Mouse (Mus musculus): Measurements from ENCODE around the gene Slc26a9.
A peak's percentile ranks its signal among the peaks of the same experiment; 100 is the strongest.
"Not testable (repeated sequence)": the region's sequence is repeated elsewhere in the genome, so short reads cannot be mapped to it uniquely, and the experiment has no call there.

Gene Slc26a9

DNA sequence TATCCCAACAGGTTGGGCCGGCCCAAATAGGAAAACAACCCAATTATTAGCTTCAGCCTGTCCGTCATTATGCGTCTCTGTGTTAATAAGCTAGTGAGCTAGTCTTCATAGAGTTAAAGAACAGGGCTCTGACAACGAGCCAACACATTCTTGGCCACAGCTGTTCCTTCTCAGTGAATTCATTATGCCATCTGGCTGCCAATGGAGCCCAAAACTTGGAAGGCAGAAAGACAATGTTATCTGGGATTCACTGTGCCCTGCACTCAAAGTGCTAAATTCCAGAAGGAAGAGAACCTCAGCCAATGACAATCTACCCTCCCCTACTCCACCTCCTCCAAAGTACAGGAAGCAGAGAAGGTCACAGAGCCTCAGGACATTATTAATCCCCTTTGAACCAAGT lies 26.8 kb downstream of the Slc26a9 start:
- no peak for DNase-seq

DNA sequence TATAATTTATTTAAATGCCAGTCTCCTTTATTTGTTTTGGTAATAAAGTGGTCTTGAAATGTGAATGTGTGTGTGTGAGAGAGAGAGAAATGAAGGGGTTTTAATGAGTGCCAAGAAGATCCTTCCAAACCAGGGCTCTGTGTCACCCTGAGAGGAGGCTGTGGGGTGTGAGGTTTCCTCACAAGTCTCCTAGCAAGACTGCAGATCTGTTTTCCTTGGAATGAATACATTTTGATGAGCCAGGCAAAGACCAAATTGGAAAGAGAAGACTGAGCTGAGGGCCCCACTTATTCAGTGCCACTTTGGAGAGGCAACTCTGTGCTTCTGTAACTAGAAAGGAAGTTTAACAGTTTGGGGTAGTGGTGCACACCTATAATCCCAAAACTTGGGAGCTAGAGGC lies 27.6 kb downstream of the Slc26a9 start:
- DNase-seq: no peak

DNA sequence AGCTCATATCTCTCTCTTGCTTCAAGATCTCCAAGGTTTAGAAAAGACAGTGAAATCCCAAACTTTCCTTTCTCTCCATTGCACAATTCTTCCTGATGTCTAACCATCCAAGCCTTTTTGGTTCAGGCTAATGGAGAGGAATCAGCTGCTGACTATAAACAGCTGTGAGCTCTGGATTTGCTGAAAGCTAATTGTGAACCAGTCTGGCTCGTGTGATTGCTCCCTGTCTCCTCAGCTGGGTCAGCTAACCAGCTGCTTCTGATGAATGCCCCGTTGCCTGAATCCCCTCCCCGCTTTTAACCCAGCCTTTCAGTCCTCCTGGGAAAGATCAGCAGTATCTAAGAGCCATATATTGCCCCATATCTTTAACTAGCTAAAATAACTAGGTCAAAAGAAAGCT lies 50.8 kb downstream of the Slc26a9 start:
- no peak for DNase-seq

DNA sequence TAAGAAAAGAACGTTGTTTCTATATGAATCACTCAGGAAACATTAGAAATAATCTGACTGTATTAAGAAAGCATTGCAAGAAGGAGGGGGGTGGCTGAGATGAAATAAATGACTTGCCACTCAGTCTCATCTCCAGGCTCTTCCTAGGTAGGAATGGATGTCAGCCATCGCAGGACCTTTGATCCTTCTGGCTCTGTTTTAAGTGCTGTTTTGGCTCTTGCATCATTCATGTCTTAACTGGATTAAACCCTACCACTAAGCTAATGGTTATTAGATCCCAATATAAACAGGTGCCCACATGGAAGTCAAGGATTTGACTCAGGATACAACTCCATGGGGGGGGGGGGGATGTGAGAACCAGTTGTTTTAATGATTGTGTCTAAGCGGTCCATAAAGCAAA lies 51.3 kb downstream of the Slc26a9 start:
- DNase-seq: no peak

DNA sequence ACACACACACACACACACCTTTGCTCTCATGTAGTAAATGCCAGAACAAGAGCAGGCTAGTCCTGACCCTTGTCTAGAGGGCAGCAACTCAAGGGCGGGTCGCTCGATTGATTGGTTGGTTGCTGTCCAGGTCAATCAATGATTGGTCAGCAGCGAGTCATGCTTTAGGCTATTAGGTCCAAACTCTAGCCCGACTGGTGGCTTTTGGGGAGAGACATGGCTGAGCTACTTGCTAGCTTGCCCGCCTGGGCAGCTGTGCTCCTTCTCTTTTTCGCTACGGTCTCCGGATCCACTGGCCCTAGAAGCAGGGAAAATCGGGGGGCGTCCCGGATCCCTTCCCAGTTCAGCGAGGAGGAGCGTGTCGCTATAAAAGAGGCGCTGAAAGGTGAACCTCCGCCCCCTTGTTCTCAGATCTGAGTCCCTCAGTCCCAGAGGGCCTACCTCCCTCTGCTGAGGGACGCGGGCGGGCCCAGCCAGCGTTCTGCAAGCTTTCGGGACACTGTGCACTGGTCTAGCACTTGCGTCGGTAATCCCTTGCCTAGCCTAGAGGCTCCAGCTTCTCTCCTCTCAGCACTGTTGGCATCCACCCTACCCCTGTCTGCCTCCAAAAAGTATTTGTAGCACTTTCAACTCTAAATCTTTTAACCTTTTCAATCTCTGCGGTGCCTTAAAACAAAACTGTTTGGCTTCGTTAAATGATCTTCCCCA lies 53.5 kb downstream of the Slc26a9 start, which contains the start of gene Pm20d1:
Gene Pm20d1, plus strand, starts transcription at position 180 of the 708 bp plus-strand sequence.
- DNase-seq: peak; percentile 76 to 84

DNA sequence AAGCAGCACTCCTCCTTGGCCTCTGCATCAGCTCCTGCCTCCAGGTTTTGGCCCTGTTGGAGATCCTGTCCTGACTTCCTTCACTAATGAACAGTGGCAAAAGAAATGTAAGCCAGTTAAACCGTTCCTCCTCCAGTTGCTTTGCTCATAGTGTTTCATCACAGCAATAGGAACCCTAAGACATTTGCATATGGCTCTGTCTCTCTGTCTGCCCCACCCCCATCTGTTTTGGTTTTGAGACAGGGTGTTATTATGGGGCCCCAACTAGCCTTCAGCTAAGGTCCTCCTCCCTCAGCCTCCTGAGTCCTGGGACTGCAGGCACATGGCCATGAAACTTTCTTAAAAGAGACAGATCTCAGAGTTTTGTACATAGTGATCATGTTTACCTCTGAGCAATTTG lies 56.2 kb downstream of the Slc26a9 start:
- DNase-seq: no peak

DNA sequence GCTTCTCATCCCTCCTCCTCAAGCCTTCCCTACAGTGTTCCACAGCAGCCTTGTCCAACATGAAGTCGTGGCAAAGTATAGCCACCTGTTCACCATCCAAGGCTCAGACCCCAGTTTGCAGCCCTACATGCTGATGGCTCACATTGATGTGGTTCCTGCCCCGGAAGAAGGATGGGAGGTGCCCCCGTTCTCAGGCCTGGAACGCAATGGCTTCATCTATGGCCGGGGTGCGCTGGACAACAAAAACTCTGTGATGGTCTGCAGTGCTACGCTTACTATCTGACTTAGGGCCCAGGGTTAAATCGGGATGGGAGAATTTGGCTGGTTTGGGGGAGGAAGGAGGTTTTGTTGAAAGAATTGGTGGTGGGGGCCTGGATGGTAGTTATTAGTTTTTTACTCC lies 57.2 kb downstream of the Slc26a9 start:
- no peak for DNase-seq

DNA sequence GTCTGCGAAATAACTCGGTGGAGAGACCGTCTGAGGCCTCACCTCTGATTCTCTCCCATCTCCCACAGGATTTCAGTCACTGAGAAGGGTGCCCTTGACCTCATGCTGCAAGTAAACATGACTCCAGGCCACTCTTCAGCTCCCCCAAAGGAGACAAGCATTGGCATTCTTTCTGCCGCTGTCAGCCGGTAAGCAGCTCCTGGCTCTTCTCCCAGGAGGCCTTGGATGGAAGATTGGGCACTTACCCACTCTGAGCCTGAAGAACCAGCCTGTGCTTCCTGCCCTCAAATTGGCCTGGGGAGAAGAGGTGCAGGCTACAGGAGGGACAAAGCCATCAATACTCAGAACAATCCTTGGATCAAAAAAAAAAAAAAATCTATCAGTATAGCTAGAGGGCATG lies 58.8 kb downstream of the Slc26a9 start:
- no peak for DNase-seq

DNA sequence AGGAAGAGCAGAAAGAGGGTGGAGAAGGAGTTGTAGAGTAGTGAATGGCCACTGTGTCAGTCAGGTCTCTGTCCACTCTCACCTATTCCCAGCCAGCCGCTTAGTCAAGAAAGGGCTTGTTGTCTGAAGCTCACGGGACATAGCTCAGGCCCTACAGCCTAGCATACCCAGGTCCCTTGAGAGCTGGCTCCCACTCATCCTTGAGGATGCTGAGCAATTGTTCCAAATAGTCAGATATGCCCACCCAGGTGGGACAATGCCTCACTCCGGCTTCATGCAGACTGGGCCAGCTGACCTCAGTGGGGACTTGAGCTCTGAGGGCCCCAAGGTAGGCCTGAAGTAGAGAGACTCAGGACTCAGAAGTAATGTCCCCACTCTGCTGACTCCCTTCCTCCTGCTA lies 60.3 kb downstream of the Slc26a9 start:
- no peak for DNase-seq

DNA sequence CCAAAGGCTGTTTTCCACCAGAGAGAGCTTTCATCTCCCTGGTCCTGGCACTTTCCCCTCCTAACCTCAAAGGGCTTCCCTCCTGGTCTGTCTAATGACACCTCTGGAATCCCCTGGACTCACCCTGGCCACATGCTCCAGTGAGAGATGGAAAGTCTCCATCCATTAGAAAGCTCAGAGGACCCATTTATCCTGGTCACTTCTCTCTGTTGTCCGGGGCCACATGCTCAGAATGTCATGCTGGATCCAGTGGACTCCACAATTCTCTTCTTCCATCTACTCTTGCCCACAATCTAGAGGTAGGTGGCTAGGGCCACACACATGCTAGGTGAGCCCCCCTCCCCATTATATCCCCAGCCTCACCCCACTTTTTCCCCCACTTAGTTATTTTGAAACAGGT lies 65.2 kb downstream of the Slc26a9 start:
- no peak for DNase-seq

DNA sequence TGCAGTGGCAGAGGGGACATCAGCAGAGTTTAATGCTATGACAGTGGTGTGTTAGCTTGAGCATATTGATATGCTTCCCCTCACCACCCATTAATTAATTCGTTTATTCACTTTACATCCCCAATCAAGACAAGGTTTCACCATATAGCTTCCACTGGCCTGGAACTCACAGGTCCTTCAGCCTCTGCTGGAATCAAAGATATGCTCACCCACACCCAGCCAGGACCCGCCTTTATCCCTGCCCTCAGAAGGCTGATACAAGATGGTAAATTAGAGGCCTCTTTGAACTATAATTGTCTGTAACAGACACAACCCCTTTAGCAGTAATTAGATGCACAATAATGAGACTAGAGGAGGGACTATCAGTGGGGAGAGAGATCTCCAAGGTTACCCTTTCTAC lies 65.8 kb downstream of the Slc26a9 start:
- DNase-seq: no peak

DNA sequence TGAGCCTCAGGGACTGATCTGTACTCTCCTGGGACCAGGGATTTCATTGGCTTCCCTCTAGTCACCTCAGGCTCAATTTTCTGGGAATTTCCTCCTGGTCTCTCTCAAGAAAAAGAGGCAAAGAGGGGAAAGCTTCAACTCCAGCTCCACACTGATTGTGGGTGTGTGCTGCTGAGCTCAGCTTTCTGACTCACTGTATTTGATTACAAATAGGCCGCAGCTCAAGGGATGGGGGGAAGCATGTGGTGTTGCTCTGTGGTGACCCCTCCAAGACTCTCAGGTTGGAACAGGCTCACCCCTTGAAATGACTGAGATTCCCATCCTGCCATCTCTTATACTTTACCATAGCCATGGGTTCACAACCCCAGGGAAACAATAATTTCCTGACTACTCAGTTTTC lies 67.6 kb downstream of the Slc26a9 start:
- no peak for DNase-seq

DNA sequence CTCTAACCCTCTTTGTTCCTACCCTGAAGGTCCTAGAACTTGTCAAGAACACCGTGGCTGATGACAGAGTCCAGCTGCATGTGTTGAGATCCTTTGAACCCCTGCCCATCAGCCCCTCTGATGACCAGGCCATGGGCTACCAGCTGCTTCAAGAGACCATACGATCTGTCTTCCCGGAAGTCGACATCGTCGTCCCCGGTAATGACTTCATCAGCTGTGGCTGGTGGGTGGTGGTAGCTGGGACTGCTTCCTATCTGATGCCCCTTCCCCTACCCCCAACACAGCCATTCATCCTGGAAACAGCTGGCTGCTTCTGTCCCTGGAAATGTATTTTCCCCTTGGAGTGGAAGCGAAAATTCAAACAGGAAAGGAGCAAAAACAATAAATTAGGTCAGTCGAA lies 68.2 kb downstream of the Slc26a9 start:
- DNase-seq: no peak

DNA sequence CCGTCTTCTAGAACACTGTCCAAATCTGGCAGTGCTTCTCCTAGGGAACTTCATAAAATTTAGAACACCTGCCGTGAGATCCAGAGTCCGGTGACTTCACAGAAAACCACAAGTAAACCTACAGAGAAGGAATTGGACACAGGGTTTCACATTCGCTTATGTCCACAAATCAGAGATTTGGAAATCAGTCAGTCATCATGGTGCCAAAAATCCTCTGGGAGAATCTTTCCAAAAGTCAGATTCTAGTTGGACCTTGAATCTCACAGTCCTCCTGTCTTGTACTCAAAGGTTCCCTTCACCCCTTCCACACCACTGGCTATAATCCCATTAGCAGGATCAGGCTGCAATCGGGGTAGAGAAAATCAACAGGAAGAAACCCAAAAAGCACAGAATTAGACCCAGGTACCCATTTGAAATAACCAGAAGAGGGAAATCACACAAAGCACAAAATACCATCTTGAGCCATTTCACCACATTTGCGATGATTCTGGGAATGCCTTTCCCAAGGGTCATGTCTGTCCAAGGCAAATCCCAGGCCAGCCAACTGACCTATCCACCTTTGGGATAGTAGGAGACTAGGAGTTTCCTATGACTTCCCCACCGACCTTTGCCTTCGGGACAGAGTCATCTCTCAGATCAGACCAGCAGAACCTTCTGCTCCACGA lies 68.9 kb downstream of the Slc26a9 start:
- DNase-seq: no peak

DNA sequence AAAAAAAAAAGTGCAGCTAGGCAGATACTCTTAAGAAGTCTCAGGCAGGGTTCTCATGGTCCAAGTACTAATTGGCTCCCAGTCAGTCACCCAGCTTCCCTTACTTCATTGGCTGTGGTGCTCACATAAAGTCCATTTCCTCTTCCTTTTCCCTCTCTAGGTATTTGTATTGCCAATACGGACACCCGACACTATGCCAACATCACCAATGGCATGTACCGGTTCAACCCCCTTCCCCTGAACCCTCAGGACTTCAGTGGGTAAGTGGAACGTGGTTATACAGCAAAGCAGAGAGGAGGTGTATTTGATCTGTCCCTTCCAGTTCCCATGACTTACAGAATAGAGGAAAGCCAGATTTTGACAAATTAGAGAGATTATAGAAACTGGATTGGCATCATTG lies 69.9 kb downstream of the Slc26a9 start:
- DNase-seq: no peak

DNA sequence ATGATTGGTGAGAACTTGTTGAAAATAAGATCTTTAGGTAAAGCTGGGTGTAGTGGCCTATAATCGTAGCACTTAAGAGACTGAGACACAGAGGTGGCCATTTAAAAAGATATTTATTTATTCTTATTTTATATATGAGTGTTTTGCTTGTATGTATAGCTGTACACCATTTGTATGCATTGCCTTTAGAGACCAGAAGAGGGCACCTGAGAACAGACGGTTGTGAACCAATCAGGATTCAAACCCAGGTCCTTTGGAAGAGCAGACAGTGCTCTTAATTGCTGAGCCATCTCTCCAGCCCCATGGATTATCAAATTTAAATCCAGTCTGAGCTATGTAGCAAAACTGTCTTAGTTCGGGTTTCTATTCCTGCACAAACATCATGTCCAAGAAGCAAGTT lies 70.4 kb downstream of the Slc26a9 start:
- DNase-seq: no peak

DNA sequence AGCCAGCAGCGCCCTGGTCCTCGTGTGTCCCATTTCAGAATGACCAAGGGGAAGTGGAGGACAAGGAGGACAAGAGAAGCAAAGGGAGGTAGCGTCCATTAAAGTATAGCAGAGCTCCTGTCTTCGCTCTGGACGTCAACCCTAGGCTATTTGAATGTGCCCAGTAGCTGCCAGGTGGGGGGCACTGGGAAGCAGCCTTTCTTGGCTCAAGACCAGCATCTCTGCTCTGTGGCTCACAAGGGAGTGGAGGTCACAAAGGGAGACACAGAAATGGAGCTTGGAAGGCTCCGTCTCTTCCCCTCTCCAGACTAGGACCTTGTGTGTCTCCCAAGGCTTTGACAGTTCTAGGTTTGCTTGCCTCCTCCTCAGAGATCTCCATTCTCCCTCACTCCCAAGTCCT lies 73.1 kb downstream of the Slc26a9 start:
- no peak for DNase-seq

DNA sequence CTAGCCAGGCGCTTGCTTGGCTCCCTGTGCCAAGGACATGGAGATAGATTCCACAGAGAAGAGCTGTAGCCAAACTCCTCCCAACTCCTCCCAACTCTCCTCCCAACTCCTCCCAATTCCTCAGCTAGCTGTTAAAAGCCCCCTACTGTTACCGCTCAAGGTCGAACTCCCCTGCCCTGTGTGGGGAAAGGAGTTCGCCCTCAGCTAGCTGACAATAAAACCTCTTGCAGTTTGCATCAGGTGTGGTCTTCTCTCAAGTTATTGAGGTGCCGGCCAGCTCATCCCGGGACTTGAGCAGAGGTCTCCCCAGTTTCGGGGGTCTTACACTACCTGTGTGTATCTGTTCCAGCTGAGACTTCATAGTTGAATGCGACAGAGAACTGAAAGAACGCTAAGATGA lies 76.5 kb downstream of the Slc26a9 start:
- not testable (repeated sequence) for DNase-seq

DNA sequence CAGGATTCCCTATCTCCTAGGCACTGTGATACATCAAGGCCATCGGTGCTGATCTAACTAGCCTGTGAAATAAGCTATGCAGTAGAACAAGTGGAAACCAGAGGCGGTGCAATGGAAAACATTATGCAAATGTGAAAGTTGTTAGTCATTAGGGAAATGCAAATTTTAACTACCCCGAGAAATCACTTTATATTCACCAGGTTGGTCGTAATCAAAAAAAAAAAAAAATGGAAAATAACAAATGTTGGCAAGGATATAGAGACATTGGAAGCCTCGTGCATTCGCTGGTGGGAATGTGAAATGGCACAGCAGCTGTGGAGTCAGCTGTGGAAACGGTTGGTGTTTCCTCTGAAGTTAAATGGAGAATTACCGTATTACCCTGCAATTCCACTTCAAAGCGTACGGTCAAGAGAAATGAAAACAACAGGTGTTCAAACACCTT lies 77.1 kb downstream of the Slc26a9 start:
- DNase-seq: no peak
